ENCODE assay signal across 17 mouse cellular contexts in genomic region chr1:37084075-37084474, GRCm38 (mm10). TPM values are rescaled to one million over a fixed set of nuclear protein-coding genes. Genes with fewer than 3 reads are reported as not detected.
"Had no signal": no experiment of that assay in that cellular context is flagged by ENCODE, and none has a peak within 500 bp of the region (broad histone marks: within the 10 kb centered on the region; RNA-seq: fewer than 3 reads in every experiment).

No protein-coding gene starts in this region.

- H3K9me3 ChIP-seq: midbrain, embryonic 13.5 days; midbrain, embryonic 15.5 days; neural tube, embryonic 12.5 days had no signal

- H3K4me3 ChIP-seq: megakaryocyte, embryonic 14.5 days; midbrain, embryonic 13.5 days; midbrain, embryonic 15.5 days; neural tube, embryonic 12.5 days had no signal

- H3K9ac ChIP-seq: lung, embryonic 14.5 days; midbrain, embryonic 13.5 days; midbrain, embryonic 15.5 days; neural tube, embryonic 12.5 days had no signal

- H3K27me3 ChIP-seq: midbrain, embryonic 13.5 days; midbrain, embryonic 15.5 days; neural tube, embryonic 12.5 days had no signal

- DNase-seq: lung, adult 18-20 months; lung, embryonic 14.5 days; lung, postnatal 14 days; lung, postnatal 36 days; right cerebral cortex, postnatal 14 days; spleen, adult 18-20 months; thymus, adult 18-20 months; thymus, postnatal 14 days; thymus, postnatal 36 days had no signal

- H3K27ac ChIP-seq: macrophage; midbrain, embryonic 13.5 days; midbrain, embryonic 15.5 days; neural tube, embryonic 12.5 days had no signal

- H3K4me1 ChIP-seq: megakaryocyte, embryonic 14.5 days had no signal

- H3K4me2 ChIP-seq: lung, embryonic 14.5 days; midbrain, embryonic 11.5 days; midbrain, embryonic 13.5 days; midbrain, embryonic 15.5 days; neural tube, embryonic 12.5 days had no signal

- ATAC-seq: midbrain, embryonic 13.5 days; midbrain, embryonic 15.5 days had no signal

- H3K36me3 ChIP-seq: midbrain, embryonic 13.5 days; midbrain, embryonic 15.5 days; neural tube, embryonic 12.5 days had no signal

RNA-seq across cellular contexts. Expression of gene Vwa3b, which starts 57.7 kb away (rescaled TPM):
- total RNA-seq: megakaryocyte progenitor cell, adult 5-6 weeks; monocyte, adult 5-6 weeks had no signal
- polyA plus RNA-seq: lung, embryonic 14.5 days; macrophage had no signal
